Mouse (Mus musculus) E14TG2a.4 (cell line): ENCODE results near the gene Cwc25.

ENCODE experiments used
- CTCF ChIP-seq: conservative IDR thresholded peaks from 2 replicates; pipeline ENCODE4 v1.5.1; 2014; ENCODE audit warnings: low read length
- NANOG ChIP-seq: IDR thresholded peaks from 2 replicates; pipeline ENCODE4 v1.6.1; 2014; ENCODE audit warnings: borderline replicate concordance, low read length, mixed read lengths
- POU5F1 ChIP-seq: IDR thresholded peaks from 2 replicates; pipeline ENCODE4 v1.6.1; 2014; ENCODE audit warnings: low read length, borderline replicate concordance

DNA sequence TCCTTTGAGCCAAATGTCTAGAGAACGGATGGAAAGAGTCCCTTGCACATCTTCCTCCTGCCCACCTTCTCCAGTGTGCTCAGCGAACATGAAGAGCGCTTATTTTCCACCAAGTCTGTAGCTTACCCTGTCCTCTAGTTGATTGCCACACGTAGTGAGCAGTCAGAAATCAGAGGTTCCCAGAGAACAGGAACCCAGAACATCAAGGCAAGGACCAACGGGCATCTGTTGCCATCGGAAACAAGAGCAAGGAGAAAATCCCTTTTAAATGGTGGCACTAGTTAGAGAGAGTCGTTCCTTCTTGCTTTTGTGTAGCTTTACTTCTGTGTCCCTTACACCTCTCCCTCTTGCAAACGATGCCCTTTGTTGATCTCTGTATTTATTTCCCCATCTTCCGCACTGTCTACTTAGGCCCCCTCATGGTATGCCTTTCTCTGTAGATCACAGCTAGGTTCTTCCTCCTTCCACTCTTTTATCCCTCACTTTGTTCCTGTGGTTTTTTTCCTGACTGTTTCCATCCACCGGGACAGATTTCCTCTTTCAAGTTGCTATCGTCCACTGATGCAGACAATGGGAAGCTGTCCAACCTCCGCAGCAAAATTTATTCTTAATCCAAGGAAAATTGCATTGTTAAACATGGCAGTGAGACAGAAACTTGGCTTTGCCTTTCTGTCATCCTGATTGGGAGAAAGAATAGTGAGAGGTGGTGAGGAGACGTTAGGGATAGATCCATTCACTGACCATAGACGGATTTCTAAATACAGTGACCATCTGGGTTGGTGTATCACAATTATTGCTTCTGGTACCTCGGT lies 64.6 kb downstream of the Cwc25 start:
- TF ChIP-seq POU5F1 (no peak), CTCF (no peak), NANOG (no peak)
